Mouse (Mus musculus) cerebellum, postnatal 36 days (tissue): ENCODE results near the gene Eno3.

ENCODE experiments used
- DNase-seq, 2 experiments: peaks; one replicate each; pipeline ENCODE4 v3.0.0; 2021 to 2022; ENCODE audit warnings: mixed read lengths in 2 of 2

Gene Eno3

DNA sequence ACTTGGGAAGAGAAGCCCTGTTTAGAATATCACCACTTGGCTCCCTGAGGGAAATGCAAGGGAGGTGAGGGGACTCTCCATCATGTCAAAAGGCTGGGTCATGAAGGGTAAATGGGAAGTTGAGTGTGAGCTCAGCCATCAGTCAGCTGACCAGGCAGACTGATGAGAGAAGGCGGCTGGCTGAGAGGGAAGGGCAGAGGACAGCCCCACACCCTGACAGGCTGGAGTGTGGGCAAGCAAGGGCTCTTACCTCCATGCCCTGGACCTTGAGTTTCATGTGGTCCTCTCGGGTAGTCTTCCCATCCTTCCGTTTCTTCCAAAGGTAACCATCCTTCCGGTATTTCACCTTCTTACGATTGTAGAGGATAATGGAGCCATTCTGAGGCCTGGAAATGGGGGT lies 26.6 kb downstream of the Eno3 start:
- no peak for DNase-seq

DNA sequence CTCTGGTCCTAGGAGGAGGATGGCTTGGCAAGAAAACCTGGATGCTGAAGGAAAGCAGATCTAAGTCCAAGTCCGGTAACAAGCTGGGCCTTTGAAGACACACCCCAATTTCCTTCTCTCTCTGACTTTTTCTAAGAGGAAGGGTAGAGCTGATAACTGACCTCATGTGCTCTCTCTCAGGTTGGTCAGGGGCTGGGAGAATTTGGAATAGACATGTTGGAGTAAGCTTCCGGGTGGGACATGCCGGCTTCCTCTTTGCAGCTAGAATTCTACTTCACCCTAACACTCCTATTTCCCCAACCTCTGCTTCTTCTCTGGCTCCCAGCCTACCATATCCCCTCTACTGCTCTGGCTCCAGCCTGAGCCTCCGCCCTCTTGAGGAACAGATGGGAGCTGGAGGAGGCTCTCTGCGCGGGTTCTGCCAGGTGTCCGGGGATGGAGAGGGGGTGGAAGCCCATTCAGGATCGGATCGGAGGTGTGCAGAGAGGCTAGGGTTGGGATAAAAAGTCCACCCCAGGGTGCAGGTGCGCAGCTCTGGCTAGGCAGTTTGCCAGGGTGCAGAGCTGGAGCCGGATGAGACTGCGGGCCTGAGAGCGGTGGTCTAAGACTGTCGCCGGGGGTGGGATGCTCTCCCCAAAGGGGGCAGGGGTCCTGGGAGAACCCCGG lies 30.0 kb downstream of the Eno3 start:
- peak; percentile 61 to 66 for DNase-seq

DNA sequence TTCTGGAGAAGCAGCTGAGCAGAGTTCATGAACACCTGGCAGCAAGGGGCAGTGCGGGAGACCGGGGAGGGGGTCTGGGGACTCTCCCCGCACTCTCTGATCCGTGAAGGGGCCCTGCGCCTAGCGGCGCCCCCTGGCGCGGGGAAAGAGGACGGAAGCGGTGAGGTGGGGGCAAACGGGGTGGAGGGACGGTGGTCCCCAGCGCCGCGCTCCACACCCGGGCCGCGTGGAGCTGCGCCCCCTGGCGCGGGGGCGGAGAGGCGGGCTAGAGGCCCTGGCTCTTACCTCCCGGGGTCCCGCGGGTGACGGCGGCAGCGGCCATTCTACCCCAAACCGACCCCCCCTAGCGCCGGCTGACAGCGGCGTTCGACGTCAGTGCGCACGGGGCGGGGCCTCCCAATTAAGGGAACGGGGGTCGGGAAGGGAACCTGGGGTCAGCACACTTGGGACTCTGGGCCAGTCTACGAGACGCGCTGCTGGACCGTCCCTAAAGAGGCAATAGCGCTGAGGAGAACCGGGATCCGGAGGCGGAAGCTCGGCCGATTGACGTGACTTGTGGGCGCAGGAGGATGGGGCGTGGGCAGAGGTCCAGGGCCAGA lies 30.7 kb downstream of the Eno3 start, which contains the start of gene Camta2:
TSS of gene Camta2 (minus strand) at position 505 of the 599 bp plus-strand sequence.
- DNase-seq: peak; percentile 87 to 90

DNA sequence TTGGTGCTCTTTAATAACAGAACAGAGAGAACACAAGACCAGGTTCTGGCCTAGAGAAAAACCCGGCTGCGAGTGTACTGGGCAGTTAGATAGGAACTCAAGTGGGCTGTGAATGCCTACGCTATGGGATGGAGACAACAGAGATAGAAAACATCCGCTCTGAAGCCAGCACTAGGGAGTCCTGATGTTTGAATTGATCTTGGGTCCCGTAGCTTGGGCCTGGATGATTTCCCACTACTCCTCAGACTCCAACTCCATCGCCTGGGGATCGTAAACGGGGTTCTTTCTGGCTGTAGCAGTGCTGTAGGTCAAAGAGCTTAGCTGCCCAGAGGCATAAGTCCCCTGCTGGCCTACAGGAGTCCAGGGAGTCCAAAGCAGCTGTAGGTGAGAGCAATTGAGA lies 31.4 kb downstream of the Eno3 start:
- no peak for DNase-seq

DNA sequence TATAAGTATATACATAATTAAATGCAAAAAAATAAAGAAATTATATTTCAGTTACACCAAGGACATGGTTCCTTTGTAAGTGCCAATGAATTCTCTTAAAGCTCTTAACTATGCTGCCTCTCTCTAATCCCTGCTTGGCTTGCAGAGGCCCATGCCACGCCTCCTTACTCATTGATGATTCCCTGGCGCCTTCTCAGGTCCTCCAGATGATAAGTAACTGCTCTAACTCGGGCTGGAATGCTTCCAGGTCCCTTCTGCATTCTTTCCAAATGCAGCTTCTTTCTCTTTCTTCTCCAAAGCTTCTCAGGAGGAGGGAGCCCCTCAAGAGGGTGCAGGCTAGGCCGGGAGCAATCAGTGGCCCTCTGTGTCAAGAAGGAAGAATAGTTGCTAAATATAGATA lies 32.6 kb downstream of the Eno3 start:
- DNase-seq: no peak

DNA sequence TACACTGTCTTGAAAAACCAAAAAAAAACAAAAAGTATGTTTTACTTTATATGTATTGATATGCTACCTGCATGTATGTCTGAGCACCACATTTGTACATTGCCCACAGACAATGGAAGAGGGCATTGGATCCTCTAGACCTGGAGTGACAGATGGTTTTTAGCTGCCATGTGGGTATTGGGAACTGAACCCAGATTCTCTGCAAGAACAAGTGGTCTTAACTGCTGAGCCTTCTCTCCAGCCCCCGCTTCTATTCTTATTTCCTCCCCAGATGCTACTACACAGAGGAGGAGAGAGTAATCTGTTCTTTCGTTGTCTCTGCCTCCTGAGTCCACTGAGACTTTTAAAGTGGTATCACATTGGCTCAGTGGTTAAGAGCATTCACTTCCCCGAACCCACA lies 36.5 kb downstream of the Eno3 start:
- no peak for DNase-seq

DNA sequence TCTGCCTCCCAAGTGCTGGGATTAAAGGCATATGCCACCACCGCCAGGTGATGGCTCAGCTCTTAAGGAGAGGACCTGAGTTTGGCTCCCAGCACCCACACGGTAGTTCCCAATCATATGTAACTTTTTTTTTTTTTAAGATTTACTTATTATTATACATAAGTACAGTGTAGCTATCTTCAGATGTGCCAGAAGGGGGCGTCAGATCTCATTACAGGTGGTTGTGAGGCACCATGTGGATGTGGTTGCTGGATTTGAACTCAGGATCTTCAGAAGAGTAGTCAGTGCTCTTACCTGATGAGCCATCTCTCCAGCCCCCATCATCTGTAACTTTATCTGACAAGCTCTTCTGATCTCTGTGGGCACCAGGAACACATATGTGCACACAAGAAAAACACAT lies 40.4 kb downstream of the Eno3 start:
- no peak for DNase-seq

DNA sequence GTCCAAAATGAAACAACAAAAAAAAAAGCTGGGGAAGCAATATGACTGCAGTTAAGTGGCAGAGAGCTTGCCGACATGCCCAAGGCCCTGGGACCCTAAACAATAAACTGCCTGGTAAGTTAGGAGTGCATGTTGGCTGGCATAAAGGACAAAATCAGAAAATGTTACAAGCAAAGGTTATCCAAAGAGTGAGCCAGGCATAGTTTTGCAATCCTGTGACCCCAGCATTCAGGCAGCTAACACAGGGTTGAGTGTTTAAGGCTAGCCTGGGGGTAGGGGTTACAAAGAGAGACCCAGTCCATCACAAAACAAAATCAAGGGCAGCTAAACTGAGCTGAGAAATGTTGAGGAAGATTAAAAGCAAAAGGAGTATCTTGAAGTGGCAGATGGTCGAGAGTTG lies 42.0 kb downstream of the Eno3 start:
- DNase-seq: no peak

DNA sequence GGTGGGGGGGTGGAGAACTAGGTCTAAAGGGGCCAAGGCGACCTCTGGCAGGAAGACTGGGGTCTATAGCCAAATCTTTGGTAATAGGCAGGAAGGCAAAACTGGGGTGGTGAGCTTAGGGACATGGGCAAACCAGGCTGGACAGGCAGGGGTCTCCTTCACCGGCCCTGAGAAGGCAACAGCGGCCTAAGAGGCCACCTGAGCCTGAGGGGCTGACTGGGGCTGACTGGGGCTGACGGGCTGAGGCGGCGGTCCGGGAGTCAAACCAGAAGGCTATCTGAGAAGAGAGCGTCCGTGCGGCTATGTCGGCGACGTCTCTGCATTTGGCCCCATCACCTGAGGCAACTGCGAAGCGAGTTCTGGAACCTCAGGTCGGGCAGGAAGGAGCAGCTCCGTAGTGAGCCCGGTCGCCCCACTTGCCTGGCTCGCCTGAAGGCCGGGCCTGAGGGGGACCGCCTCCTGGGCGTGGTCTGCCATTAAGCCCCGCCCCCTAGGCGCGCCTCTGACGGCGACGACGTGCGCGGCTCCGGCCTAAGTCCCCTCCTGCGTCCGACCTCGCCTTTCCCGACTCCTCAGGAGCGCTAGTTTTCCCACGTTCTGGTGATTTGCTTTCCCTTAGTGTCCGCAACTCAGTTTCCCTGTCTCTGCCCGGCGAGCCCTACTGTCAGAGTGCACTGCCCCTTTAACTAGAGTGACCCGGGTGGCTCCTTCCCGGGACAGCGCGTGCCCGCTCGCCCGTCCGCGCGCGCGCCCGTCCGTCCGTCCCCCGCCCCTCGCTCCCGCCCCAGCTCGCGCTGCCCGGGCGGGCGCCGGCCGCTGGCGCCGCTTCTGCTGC lies 42.9 kb downstream of the Eno3 start, which contains the start of the genes Inca1 and Kif1c:
TSS of gene Inca1 (minus strand) at position 434 of the 835 bp plus-strand sequence.
TSS of gene Kif1c (plus strand) at position 827 of the 835 bp plus-strand sequence.
- peak; percentile 96 to 97 for DNase-seq

DNA sequence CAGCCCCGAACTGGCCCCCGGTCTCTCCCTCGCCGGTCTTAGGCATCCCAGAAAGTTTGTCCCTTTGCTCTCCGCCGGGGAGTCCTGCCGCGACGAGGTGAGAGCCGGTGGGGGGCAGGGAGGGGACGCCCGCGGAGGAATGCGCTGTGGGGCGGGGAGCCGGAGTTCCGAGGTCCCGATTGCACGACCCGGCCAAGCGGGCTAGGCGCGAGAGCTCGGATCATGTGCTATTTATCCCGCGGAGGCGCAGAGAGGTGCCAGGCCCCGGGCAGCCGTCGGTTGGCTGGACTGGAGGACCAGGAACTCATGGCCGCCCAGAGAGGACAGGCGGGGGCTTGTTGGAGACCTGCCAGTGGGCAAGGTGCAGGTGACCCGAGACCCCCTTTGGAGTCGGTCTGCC lies 43.6 kb downstream of the Eno3 start:
- peak; percentile 62 to 63 for DNase-seq

DNA sequence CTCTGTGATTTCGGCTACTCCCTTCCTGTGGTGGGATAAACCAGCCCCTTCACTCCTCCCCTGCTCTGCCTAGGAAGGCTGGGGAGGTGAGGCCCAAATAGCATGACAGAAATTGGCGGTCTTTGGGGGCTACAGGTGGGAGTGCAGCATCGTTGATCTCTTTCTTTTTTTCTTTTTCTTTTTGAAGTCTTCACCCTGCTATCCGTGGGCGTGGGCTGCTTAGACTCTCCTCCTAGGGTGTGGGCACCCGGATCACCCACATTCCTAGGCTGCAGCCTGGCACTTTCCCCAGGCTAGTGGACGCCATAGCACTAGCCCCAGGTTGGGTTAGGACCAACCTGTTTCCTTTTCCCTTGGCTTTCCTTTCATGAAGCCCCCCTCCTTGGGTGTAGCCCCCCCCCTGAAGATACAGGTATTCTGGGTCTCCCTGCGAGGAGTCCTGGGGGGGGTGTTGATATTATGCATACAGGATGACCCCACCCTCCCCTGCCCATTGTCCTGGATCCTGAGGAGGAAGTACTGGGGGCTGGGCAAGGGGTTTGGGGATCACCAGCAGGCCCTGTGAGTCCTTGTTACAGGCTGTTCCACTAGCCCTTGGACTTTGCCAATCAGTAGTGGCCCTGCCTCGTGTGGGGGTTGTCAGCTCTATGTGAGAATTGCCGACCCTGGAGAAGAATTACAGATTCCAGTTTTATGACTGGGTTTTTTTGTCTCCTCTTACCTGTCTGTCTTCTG lies 44.4 kb downstream of the Eno3 start:
- DNase-seq: no peak

DNA sequence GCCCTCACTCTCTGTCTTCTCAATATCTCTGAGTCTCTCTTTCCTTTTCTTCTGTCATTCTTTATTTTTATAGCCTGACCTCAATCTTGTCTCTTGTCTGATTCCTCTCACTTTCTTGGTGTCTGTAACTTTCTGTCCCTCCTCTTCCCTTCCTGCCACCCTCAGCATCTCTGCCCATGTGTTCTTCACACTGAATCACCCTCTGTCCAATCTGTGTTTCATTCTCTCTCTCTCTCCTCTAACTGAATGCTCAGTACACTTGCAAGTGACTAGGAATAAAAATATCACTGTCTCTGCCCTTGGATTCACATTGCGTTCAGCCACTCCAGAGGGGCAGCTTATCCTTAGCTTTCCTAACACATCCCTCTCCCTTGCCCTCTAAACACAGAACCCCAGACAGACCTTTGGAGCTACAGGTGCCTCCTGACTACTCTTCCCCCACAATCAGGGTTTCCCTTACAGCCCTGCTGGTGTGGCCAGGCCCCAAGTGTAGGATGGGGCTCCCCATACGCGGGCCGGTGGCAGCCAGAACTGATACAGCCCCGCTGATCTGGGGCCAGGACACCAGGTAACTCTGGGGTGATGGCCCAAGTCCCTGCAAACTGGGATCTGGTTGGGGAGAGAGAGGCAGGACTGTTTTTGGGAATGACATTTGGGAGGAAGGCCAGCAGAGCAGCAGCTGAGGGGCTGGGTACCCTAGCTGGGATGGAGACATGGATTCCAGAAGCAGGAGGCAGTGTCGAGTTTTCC lies 45.2 kb downstream of the Eno3 start:
- DNase-seq: no peak

DNA sequence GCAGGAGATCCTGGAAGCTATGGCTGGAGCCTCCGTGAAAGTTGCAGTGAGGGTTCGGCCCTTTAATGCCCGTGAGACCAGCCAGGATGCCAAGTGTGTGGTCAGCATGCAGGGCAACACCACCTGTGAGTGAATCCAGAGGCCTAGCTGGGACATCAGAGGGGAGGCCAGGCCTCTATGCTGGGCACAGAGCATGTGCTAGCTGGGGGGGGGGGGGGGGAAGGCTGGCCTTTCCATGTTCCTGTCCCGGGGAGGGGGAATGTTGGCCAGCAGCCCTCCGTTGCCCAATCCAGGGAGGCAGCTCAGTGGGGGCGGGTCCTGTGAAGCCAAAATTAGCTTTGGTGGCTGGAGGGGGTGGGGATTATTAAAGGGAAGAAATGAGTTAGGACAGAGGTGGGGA lies 45.8 kb downstream of the Eno3 start:
- DNase-seq: no peak

DNA sequence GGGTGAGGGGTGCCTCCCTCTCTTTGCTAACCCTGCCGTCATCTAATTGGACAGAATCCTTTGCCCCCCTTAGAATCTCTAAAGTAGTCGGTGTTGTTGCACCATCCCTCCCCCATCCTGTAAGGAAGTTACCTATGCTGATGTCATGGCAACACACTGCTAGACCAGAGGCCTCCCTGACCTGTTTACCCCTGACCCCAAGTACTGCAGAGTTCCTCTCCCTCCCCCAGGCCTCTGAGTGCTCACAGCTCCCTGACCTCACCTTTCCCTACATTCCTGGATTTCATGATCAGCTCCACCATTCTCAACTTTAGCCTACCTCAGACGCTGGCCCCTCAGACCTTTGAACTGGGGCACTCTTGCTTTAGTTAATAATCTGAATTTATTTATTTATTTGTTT lies 49.1 kb downstream of the Eno3 start:
- no peak for DNase-seq

DNA sequence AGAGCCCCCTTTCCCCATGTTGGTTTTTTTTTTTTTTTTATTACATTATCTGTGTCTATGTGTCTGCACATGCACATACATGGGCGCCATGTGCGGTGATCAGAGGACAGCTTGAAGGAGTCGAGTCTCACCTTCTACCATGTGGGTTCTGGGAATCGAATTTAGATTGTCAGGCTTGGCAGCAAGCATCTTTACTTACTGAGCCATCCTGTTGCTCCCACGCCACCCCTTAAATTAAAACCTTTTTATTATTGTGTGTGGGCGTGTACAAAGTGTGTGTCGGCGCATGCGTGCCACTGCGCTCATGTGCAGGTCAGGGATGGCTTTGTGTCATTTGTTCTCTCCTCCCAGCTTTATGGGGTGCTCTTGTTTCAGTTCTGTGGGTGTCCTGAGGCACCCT lies 54.0 kb downstream of the Eno3 start:
- DNase-seq: no peak
